Mouse (Mus musculus): ENCODE data around the gene Col24a1.

Gene Col24a1

GRCm38 (mm10) chr3:145292337-145293134 is at the start of gene Col24a1:
Gene Col24a1, plus strand, starts transcription at chr3:145292472.
- peak; percentile 19 for DNase-seq (ENCODE audit: low spot score)

- DNase-seq (ENCODE audit: low spot score) = no peak
Measured at GRCm38 (mm10) chr3:145248040-145248439, 44.2 kb upstream of the Col24a1 start.

- no peak for DNase-seq (ENCODE audit: low spot score)
Measured at GRCm38 (mm10) chr3:145253066-145253465, 39.2 kb upstream of the Col24a1 start.

GRCm38 (mm10) chr3:145254764-145255396 is 37.4 kb upstream of the Col24a1 start:
- DNase-seq (ENCODE audit: low spot score) = no peak

- DNase-seq (ENCODE audit: low spot score) = peak; percentile 4
Measured at GRCm38 (mm10) chr3:145256647-145257046, 35.6 kb upstream of the Col24a1 start.

- no peak for DNase-seq (ENCODE audit: low spot score)
Measured at GRCm38 (mm10) chr3:145259678-145260077, 32.6 kb upstream of the Col24a1 start.

GRCm38 (mm10) chr3:145263131-145263530 is 29.1 kb upstream of the Col24a1 start:
- DNase-seq (ENCODE audit: low spot score) = no peak

GRCm38 (mm10) chr3:145268066-145268465 is 24.2 kb upstream of the Col24a1 start:
- DNase-seq (ENCODE audit: low spot score) = peak; percentile 34

- DNase-seq (ENCODE audit: low spot score) = no peak
Measured at GRCm38 (mm10) chr3:145274191-145274590, 18.1 kb upstream of the Col24a1 start.

- peak; percentile 15 for DNase-seq (ENCODE audit: low spot score)
Measured at GRCm38 (mm10) chr3:145293207-145293606, 935 bp downstream of the Col24a1 start.

- no peak for DNase-seq (ENCODE audit: low spot score)
Measured at GRCm38 (mm10) chr3:145293623-145294307, 1.5 kb downstream of the Col24a1 start.

GRCm38 (mm10) chr3:145299980-145300591 is 7.8 kb downstream of the Col24a1 start:
- no peak for DNase-seq (ENCODE audit: low spot score)

GRCm38 (mm10) chr3:145305311-145305710 is 13.0 kb downstream of the Col24a1 start:
- DNase-seq (ENCODE audit: low spot score) = peak; percentile 6

GRCm38 (mm10) chr3:145307209-145307608 is 14.9 kb downstream of the Col24a1 start:
- DNase-seq (ENCODE audit: low spot score) = no peak

- no peak for DNase-seq (ENCODE audit: low spot score)
Measured at GRCm38 (mm10) chr3:145320587-145321274, 28.5 kb downstream of the Col24a1 start.

- no peak for DNase-seq (ENCODE audit: low spot score)
Measured at GRCm38 (mm10) chr3:145325402-145325801, 33.1 kb downstream of the Col24a1 start.

- no peak for DNase-seq (ENCODE audit: low spot score)
Measured at GRCm38 (mm10) chr3:145331642-145332041, 39.4 kb downstream of the Col24a1 start.

- no peak for DNase-seq (ENCODE audit: low spot score)
Measured at GRCm38 (mm10) chr3:145334046-145334445, 41.8 kb downstream of the Col24a1 start.

- peak; percentile 6 for DNase-seq (ENCODE audit: low spot score)
Measured at GRCm38 (mm10) chr3:145337161-145337560, 44.9 kb downstream of the Col24a1 start.

GRCm38 (mm10) chr3:145339851-145340499 is 47.7 kb downstream of the Col24a1 start:
- DNase-seq (ENCODE audit: low spot score) = no peak

GRCm38 (mm10) chr3:145348690-145349089 is 56.4 kb downstream of the Col24a1 start:
- DNase-seq (ENCODE audit: low spot score) = no peak

All from urinary bladder, postnatal 14 days (tissue).